Mouse (Mus musculus) liver, postnatal 0 days (tissue): Measurements from ENCODE around the gene Vdac1.
"Not testable (repeated sequence)": the region's sequence is repeated elsewhere in the genome, so short reads cannot be mapped to it uniquely, and the experiment has no call there.

ENCODE experiments used
- CTCF ChIP-seq: sonication (generic); IDR thresholded peaks from 2 replicates; pipeline ENCODE4 v1.5.1; 2016; ENCODE audit warnings: antibody characterized with exemption, low read depth
- EP300 ChIP-seq: IDR thresholded peaks from 2 replicates; pipeline ENCODE4 v1.6.1; 2016; ENCODE audit warnings: antibody characterized with exemption, low read depth, mild to moderate bottlenecking

- TF ChIP-seq CTCF, EP300: not testable (repeated sequence)
Measured at GRCm38 (mm10) chr11:52357091-52357490, 3.6 kb upstream of the Vdac1 start.
